Mouse (Mus musculus) B cell, adult (primary cell): ENCODE data around the gene Olfr798. TPM values are rescaled to one million over a fixed set of nuclear protein-coding genes. Genes with fewer than 3 reads are reported as not detected.

Experiments used
- total RNA-seq: library from RNA; stranded (reverse); gene quantifications from 4 replicates; pipeline ENCODE4 v1.2.4, GENCODE M21; 2023; ENCODE audit not compliant: inconsistent age

Gene Olfr798
- not detected in 4 replicates for total RNA-seq

GRCm38 (mm10) chr10:129627834-129628233, at the start of gene Olfr798:
TSS of gene Olfr798 (minus strand) at chr10:129627934.

GRCm38 (mm10) chr10:129673765-129674164, 46.0 kb upstream of the Olfr798 start, which contains the start of gene Olfr801:
TSS of gene Olfr801 (minus strand) at chr10:129673865.

GRCm38 (mm10) chr10:129657394-129657793, 29.7 kb upstream of the Olfr798 start, which contains the start of gene Olfr800:
TSS of gene Olfr800 (plus strand) at chr10:129657694.

GRCm38 (mm10) chr10:129637184-129637583, 9.4 kb upstream of the Olfr798 start, which contains the start of gene Olfr799:
TSS of gene Olfr799 (plus strand) at chr10:129637484.

GRCm38 (mm10) chr10:129612470-129612869, 15.3 kb downstream of the Olfr798 start, which contains the start of gene Olfr796:
TSS of gene Olfr796 (minus strand) at chr10:129612570.

Other genes starting within 250 kb of the Olfr798 start
- 0.15 to 0.16 TPM in 2 of 4 replicates, not detected in the others for gene Olfr784, start 243.9 kb downstream of the Olfr798 start, total RNA-seq
- not detected in 4 replicates for gene Olfr785, start 222.5 kb downstream of the Olfr798 start, total RNA-seq
- gene Olfr786, start 200.6 kb downstream of the Olfr798 start, total RNA-seq, result not detected in 4 replicates
- not detected in 4 replicates for gene Olfr787, start 166.1 kb downstream of the Olfr798 start, total RNA-seq
- not detected in 4 replicates for gene Olfr788, start 156.9 kb downstream of the Olfr798 start, total RNA-seq
- gene Olfr789, start 143.2 kb downstream of the Olfr798 start, total RNA-seq, result not detected in 4 replicates
- not detected in 4 replicates for gene Olfr790, start 129.4 kb downstream of the Olfr798 start, total RNA-seq
- not detected in 4 replicates for gene Olfr791, start 106.1 kb downstream of the Olfr798 start, total RNA-seq
- gene Olfr792, start 88.8 kb downstream of the Olfr798 start, total RNA-seq, result not detected in 4 replicates
- not detected in 4 replicates for gene Olfr794, start 60.3 kb downstream of the Olfr798 start, total RNA-seq
- not detected in 4 replicates for gene Olfr796, start 15.4 kb downstream of the Olfr798 start, total RNA-seq
- not detected in 4 replicates for gene Olfr799, start 9.6 kb upstream of the Olfr798 start, total RNA-seq
- not detected in 4 replicates for gene Olfr800, start 29.8 kb upstream of the Olfr798 start, total RNA-seq
- gene Olfr801, start 45.9 kb upstream of the Olfr798 start, total RNA-seq, result not detected in 4 replicates
- not detected in 4 replicates for gene Olfr802, start 60.2 kb upstream of the Olfr798 start, total RNA-seq
- not detected in 4 replicates for gene Olfr803, start 66.4 kb upstream of the Olfr798 start, total RNA-seq
- gene Olfr804, start 75.3 kb upstream of the Olfr798 start, total RNA-seq, result not detected in 4 replicates
- gene Olfr805, start 101.4 kb upstream of the Olfr798 start, total RNA-seq, result not detected in 4 replicates
- gene Olfr806, start 114.0 kb upstream of the Olfr798 start, total RNA-seq, result not detected in 4 replicates
- gene Olfr807, start 129.9 kb upstream of the Olfr798 start, total RNA-seq, result not detected in 4 replicates
- gene Olfr808, start 137.5 kb upstream of the Olfr798 start, total RNA-seq, result not detected in 4 replicates
- not detected in 4 replicates for gene Olfr809, start 146.7 kb upstream of the Olfr798 start, total RNA-seq
- gene Olfr810, start 167.0 kb upstream of the Olfr798 start, total RNA-seq, result not detected in 4 replicates
- gene Olfr811, start 176.5 kb upstream of the Olfr798 start, total RNA-seq, result not detected in 4 replicates
- gene Olfr812, start 218.2 kb upstream of the Olfr798 start, total RNA-seq, result not detected in 4 replicates
- gene Olfr813, start 227.4 kb upstream of the Olfr798 start, total RNA-seq, result not detected in 4 replicates